Mouse (Mus musculus): ENCODE results near the gene Lingo4. TPM values are rescaled to one million over a fixed set of nuclear protein-coding genes. Genes with fewer than 3 reads are reported as not detected.

Gene Lingo4
- 0.06 TPM for polyA plus RNA-seq (2021)

GRCm38 (mm10) chr3:94398217-94398616, at the start of gene Lingo4:
Gene Lingo4 (plus strand): TSS chr3:94398517.
- ChIA-PET CTCF (interaction anchor here (2.1 kb wide), 1 partner anchor 14 kb away, joined by 4 read pairs; the partner anchor contains the start of gene Tdrkh), POLR2A (no interaction called here)
- no peak for ATAC-seq
- in situ Hi-C loops (cut with MboI; ENCODE audit: low pct_unique_long_range_greater_than_20kb): no loop called here
- TF ChIP-seq CTCF (IDR thresholded peaks at IDR 0.05): no peak
- H3K27me3 ChIP-seq: peaks cover 39% of the 10 kb centered on the region
- no peak for DNase-seq (ENCODE audit: low read depth, low spot score)

- POLR2A ChIA-PET: no interaction called here
- peak; percentile 78 for ATAC-seq
- in situ Hi-C loops (cut with MboI; ENCODE audit: low pct_unique_long_range_greater_than_20kb): loop anchor here (25.0 kb wide), 1 partner anchor 599 kb away; the partner anchor contains the start of gene Gm5773
- TF ChIP-seq CTCF (IDR thresholded peaks at IDR 0.05): peak; percentile 93
- CTCF ChIA-PET: interaction anchor here (1.0 to 1.8 kb wide), 5 partner anchors 13 to 84 kb away, joined by 3 to 8 read pairs (median 6); no protein-coding TSS in a partner anchor
- peak; percentile 59 for DNase-seq (ENCODE audit: low read depth, low spot score)
- H3K27me3 ChIP-seq: peaks cover 30% of the 10 kb centered on the region
Measured at GRCm38 (mm10) chr3:94360812-94361211, 37.5 kb upstream of the Lingo4 start.

- ChIA-PET CTCF (no interaction called here), POLR2A (interaction anchor here (0.6 to 0.8 kb wide), 2 partner anchors 59 to 1318 kb away, joined by 4 read pairs; no protein-coding TSS in a partner anchor)
- DNase-seq (ENCODE audit: low read depth, low spot score): no peak
- no peak for ATAC-seq
- no peak for TF ChIP-seq CTCF (IDR thresholded peaks at IDR 0.05)
- H3K27me3 ChIP-seq: peaks cover 24% of the 10 kb centered on the region
- in situ Hi-C loops (cut with MboI; ENCODE audit: low pct_unique_long_range_greater_than_20kb): loop anchor here (25.0 kb wide), 1 partner anchor 600 kb away; the partner anchor contains the start of gene Gm5773
Measured at GRCm38 (mm10) chr3:94362138-94362537, 36.2 kb upstream of the Lingo4 start, which contains the start of gene C2cd4d. Gene C2cd4d (plus strand): TSS chr3:94362438.

GRCm38 (mm10) chr3:94363291-94364153, 34.8 kb upstream of the Lingo4 start:
- DNase-seq (ENCODE audit: low read depth, low spot score) (no peak), ATAC-seq (no peak)
- in situ Hi-C loops (cut with MboI; ENCODE audit: low pct_unique_long_range_greater_than_20kb): loop anchor here (25.0 kb wide), 1 partner anchor 601 kb away; the partner anchor contains the start of gene Gm5773
- CTCF ChIA-PET: no interaction called here
- POLR2A ChIA-PET: interaction anchor here (0.7 kb wide), 1 partner anchor 79 kb away, joined by 3 read pairs; the partner anchor contains the start of gene Mrpl9
- no peak for TF ChIP-seq CTCF (IDR thresholded peaks at IDR 0.05)
- H3K27me3 ChIP-seq: peaks cover 20% of the 10 kb centered on the region

GRCm38 (mm10) chr3:94364154-94364526, 34.2 kb upstream of the Lingo4 start:
- CTCF ChIA-PET: interaction anchor here (1.7 kb wide), 1 partner anchor 9 kb away, joined by 4 read pairs; no protein-coding TSS in a partner anchor
- in situ Hi-C loops (cut with MboI; ENCODE audit: low pct_unique_long_range_greater_than_20kb): loop anchor here (25.0 kb wide), 1 partner anchor 602 kb away; the partner anchor contains the start of gene Gm5773
- TF ChIP-seq CTCF (IDR thresholded peaks at IDR 0.05): no peak
- H3K27me3 ChIP-seq: peaks cover 20% of the 10 kb centered on the region
- POLR2A ChIA-PET: interaction anchor here (0.7 kb wide), 1 partner anchor 79 kb away, joined by 3 read pairs; the partner anchor contains the start of gene Mrpl9
- ATAC-seq (no peak), DNase-seq (ENCODE audit: low read depth, low spot score) (no peak)

GRCm38 (mm10) chr3:94366761-94367160, 31.6 kb upstream of the Lingo4 start:
- TF ChIP-seq CTCF (IDR thresholded peaks at IDR 0.05): no peak
- ChIA-PET POLR2A (interaction anchor here (0.6 to 1.6 kb wide), 3 partner anchors 16 to 235 kb away, joined by 3 to 4 read pairs (median 3); no protein-coding TSS in a partner anchor), CTCF (interaction anchor here (0.7 to 2.7 kb wide), 30 partner anchors 9 to 482 kb away, joined by 3 to 16 read pairs (median 4); no protein-coding TSS in a partner anchor)
- ATAC-seq (peak; percentile 49), DNase-seq (ENCODE audit: low read depth, low spot score) (no peak)
- in situ Hi-C loops (cut with MboI; ENCODE audit: low pct_unique_long_range_greater_than_20kb): loop anchor here (5.0 to 25.0 kb wide), 4 partner anchors 76 to 604 kb away; partner anchors contain the start of genes Gm5773, Mrpl9 and Oaz3
- H3K27me3 ChIP-seq: peaks cover 15% of the 10 kb centered on the region

GRCm38 (mm10) chr3:94367511-94367910, 30.8 kb upstream of the Lingo4 start:
- in situ Hi-C loops (cut with MboI; ENCODE audit: low pct_unique_long_range_greater_than_20kb): loop anchor here (5.0 to 25.0 kb wide), 4 partner anchors 75 to 605 kb away; partner anchors contain the start of genes Gm5773, Mrpl9 and Oaz3

GRCm38 (mm10) chr3:94368631-94369030, 29.7 kb upstream of the Lingo4 start:
- TF ChIP-seq CTCF (IDR thresholded peaks at IDR 0.05): no peak
- ChIA-PET POLR2A (interaction anchor here (1.1 to 1.4 kb wide), 2 partner anchors 75 to 76 kb away, joined by 3 read pairs; partner anchors contain the start of genes Mrpl9 and Oaz3), CTCF (interaction anchor here (0.9 to 2.7 kb wide), 5 partner anchors 12 to 535 kb away, joined by 3 to 13 read pairs (median 3); no protein-coding TSS in a partner anchor)
- DNase-seq (ENCODE audit: low read depth, low spot score): no peak
- no peak for ATAC-seq
- in situ Hi-C loops (cut with MboI; ENCODE audit: low pct_unique_long_range_greater_than_20kb): loop anchor here (5.0 to 25.0 kb wide), 4 partner anchors 74 to 606 kb away; partner anchors contain the start of genes Gm5773, Mrpl9 and Oaz3
- H3K27me3 ChIP-seq: peaks cover 10% of the 10 kb centered on the region

More at GRCm38 (mm10) chr3:94367511-94367910, 30.8 kb upstream of the Lingo4 start:
- H3K27me3 ChIP-seq: peaks cover 15% of the 10 kb centered on the region
- ChIA-PET CTCF (interaction anchor here (0.7 to 2.7 kb wide), 22 partner anchors 10 to 356 kb away, joined by 3 to 16 read pairs (median 4); no protein-coding TSS in a partner anchor), POLR2A (interaction anchor here (0.9 to 1.6 kb wide), 3 partner anchors 15 to 78 kb away, joined by 3 to 4 read pairs (median 3); partner anchors contain the start of genes Mrpl9 and Oaz3)
- no peak for TF ChIP-seq CTCF (IDR thresholded peaks at IDR 0.05)
- ATAC-seq (no peak), DNase-seq (ENCODE audit: low read depth, low spot score) (no peak)

GRCm38 (mm10) chr3:94369709-94370108, 28.6 kb upstream of the Lingo4 start:
- H3K27me3 ChIP-seq: peaks cover 4% of the 10 kb centered on the region
- no peak for ATAC-seq
- no peak for DNase-seq (ENCODE audit: low read depth, low spot score)
- in situ Hi-C loops (cut with MboI; ENCODE audit: low pct_unique_long_range_greater_than_20kb): loop anchor here (5.0 to 25.0 kb wide), 4 partner anchors 73 to 607 kb away; partner anchors contain the start of genes Gm5773, Mrpl9 and Oaz3
- ChIA-PET CTCF (interaction anchor here (1.1 to 1.5 kb wide), 4 partner anchors 20 to 232 kb away, joined by 3 to 5 read pairs (median 4); no protein-coding TSS in a partner anchor), POLR2A (interaction anchor here (0.9 kb wide), 1 partner anchor 74 kb away, joined by 3 read pairs; the partner anchor contains the start of genes Mrpl9 and Oaz3)
- TF ChIP-seq CTCF (IDR thresholded peaks at IDR 0.05): no peak

All from Patski (cell line).